Mouse (Mus musculus) gastrocnemius, postnatal 25 days (tissue): ENCODE results near the gene Mt4. TPM values are rescaled to one million over a fixed set of nuclear protein-coding genes. Genes with fewer than 3 reads are reported as not detected.

Experiments used
- DNase-seq: peaks from one replicate; pipeline ENCODE4 v3.0.0; 2022
- total RNA-seq, 2 experiments: library from RNA; stranded (reverse); gene quantifications; 1 replicate in 1 of 2; 2 replicates in 1 of 2; pipeline ENCODE4 v1.2.3; 2021

Gene Mt4
- total RNA-seq, 2 experiments from 2014 or later: not detected

DNA sequence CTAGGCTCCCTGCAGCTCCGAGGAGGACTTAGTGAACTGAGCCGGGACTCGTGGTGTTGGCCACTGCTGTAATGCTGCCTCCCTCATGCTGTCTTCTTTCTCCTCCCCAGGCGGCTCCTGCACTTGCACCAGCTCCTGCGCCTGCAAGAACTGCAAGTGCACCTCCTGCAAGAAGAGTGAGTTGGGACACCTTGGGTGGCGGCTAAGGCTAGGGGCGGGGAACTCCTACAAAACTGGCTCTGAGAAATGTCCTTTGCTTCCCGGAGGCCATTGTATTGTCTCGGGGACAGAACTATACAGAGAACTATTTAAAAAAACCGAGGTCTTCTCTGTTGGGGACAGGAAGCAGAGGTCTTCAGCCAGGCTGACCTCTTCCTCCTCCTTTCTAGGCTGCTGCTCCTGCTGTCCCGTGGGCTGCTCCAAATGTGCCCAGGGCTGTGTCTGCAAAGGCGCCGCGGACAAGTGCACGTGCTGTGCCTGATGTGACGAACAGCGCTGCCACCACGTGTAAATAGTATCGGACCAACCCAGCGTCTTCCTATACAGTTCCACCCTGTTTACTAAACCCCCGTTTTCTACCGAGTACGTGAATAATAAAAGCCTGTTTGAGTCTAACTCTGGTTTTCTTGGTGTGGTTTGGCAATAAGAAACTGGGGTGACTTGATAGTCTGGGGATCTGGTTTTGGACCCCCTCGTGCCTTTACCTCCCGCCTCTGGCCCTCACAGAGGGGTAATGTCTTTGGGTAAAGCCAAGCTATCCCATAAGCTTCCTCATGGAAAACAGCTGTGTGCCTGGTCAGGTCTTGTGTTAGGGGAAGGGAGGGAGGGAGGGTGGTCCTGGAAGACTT, 42.9 kb downstream of the Mt4 start:
- no peak for DNase-seq

DNA sequence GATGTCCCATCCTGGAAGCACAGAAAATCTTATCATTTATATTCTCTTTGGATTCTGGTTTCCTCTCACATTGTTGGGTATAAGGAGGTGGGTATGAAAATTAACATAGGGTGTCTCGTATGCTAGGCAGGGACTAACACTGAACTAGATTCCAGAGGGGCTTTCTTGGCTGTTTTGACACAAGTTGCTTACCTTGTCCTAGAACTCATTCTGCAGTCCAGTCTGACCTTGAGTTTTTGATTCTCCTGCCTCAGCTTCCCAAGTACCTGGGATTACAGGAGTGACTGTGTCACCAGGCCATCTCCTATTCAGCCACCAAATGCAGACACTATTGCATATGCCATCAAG, 43.5 kb downstream of the Mt4 start:
- no peak for DNase-seq

DNA sequence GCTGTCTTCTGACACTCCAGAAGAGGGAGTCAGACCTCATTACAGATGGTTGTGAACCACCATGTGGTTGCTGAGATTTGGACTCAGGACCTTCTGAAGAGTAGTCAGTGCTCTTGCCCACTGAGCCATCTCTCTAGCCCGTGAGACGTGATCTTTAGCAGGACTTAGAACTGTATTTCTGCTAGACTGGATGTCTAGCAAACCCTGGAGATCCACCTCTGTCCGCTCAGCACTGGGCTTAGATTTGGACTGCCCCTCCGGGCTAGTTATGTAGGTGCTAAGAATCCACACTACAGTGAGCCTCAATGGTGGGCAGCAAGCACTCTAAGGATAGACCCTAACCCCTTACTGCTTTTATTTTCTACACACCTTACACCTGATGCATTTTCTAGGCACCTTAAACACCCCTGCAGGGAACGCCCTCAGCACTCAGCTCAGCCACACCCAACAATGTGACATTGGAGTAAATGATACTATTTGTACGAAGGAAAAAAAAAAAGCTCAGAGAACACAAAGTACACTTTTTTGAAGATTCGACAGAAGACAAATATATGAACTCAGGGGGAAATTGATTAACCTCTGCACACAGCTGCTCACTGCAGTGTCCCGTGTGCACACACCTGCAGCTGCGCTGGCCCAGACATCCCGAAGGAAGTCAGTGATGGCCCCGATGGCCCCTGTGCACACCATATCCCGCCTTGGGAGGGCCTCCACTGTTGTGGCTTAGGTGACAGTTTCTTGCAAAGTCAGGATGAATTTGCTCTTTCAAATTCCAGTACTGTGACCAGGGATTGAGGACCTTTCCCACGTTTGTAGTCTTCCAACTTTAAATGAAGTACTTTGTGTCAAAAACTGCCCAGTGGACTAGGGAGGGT, 45.3 kb downstream of the Mt4 start:
- no peak for DNase-seq

DNA sequence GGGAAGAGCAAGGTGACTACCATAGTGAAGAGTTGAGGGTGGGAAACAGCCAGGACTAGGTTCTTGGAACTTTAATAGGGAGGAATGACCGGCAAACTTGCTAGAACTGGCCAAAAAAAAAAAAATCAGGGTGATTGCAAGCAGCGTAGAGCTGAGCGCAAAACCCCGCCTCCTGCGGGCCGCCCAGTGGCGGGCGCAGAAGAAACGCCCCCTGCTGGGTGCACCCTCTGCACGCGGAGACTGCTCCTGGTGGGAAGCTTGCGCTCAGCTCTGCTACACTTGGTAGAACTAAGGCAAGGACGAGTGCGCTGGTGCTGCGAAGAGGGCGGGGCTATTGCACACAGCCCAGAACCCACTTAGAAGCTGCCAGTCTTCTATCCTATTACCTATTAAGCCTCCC, 46.1 kb downstream of the Mt4 start:
- peak; percentile 81 for DNase-seq

DNA sequence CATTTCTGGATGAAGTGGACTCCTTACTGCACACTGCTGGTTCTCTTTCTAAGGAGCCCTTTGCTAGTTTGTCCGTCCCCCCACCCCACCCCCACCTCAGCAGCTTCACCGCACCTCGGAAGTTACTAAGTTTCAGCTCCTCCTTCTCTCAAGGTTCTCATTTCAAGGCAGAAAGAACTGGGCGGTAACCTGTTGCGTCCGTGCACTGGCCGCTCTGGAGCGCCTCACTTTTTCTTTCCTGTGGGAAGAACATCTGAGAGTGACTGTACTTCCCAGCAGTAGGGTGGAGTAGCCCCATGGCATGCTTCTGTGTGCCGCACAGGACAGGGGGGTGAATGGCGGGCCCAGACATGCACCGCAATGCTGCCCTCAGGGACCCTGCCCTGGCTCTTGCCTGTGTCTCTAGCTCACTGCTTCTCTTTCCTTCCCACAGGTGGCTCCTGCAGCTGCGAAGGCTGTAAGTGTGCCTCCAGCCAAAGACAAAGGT, 47.4 kb downstream of the Mt4 start:
- no peak for DNase-seq

DNA sequence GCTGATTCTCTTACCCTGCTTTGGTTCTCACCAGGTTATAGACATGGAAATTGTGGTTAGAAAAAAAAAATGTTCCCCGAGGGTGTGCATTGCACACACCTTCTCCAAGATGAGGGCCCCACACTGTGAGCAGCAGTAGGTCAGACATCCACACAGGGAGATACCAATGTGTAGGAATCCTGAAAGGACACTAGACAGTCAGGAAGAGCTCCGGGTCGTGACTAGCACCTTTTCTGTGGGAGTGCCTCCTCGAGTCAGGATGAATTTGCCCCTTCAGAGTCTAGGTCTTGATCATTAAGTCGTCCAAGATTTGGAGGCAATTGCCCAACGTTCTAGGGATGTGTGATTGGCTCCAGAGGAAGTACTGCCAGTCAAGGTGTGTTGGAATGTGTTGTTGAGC, 48.8 kb downstream of the Mt4 start:
- DNase-seq: no peak

DNA sequence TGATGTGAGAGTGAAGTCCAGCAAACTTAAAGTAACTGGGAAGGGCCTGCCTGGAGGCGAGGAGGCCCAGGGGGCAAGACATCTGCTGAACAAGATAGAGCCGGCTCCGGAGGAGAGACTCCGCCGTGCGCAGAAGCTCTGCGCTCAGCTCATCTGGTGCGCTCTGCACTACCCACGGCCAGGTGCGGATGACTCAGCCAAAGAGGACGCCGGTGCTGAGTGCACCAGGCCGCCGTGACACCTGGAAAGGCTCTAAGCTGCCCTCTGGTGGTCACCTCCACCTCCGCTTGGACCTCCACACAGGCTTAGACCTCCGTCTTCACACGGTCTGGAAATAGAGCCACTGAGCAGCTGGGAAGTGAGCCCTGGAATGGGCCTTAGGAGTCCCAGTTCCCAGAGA, 49.5 kb downstream of the Mt4 start:
- peak; percentile 71 for DNase-seq

DNA sequence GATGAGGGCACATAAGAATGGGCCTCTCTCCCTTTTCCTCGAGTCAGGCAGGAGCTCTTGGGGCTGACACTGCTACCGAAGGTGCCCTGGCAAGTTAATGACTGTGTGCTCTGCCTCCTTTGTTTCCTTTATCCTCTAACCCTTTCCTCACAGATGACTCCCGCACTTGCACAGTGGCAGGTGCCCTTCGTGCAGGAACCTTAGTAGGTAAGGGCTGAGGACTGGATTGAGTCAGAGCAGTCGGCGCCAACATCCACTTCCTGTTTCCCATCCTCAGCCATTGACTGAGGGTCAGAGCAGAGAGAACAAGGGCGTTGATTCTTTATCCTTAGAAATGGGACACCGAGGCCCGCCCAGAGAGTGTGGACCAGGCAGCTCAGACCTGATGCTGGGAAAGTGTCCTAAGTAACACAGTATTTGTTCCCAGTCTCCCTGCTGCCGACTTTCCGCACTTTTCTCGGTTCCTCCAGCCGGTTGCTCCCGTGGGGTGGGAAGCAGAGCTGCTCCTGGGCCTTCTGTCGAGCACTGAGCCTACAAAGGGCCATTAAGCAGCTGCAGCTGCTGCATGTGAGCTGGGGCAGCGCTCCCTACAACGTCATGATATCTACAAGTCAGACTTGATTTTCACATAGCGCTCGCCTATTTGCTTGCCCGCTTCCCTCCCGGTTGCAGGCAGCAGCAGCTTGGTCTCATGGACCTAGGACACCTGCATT, 50.4 kb downstream of the Mt4 start:
- no peak for DNase-seq

Other genes with a start within 250 kb of the Mt4 start
- gene Amfr, start 124.4 kb upstream of the Mt4 start, total RNA-seq: 10 to 100 TPM; 78.0 to 83.5 TPM
- 10 to 100 TPM; 10.5 to 11.9 TPM for gene Nudt21, start 100.2 kb upstream of the Mt4 start, total RNA-seq
- gene Ogfod1, start 100.0 kb upstream of the Mt4 start, total RNA-seq: 10 to 100 TPM; 21.5 to 22.8 TPM
- gene Bbs2, start 38.3 kb upstream of the Mt4 start, total RNA-seq: 1 to 10 TPM; 1.5 to 2.3 TPM
- gene Mt3, start 15.4 kb downstream of the Mt4 start, total RNA-seq: 1 to 10 TPM; 5.0 to 5.1 TPM
- gene Mt2, start 35.5 kb downstream of the Mt4 start, total RNA-seq: 100 to 1,000 TPM in 1 of 2 experiments, 10 to 100 TPM in 1; 61.6 to 106 TPM
- 10 to 100 TPM; 63.7 to 91.7 TPM for gene Mt1, start 41.9 kb downstream of the Mt4 start, total RNA-seq
- gene Nup93, start 77.4 kb downstream of the Mt4 start, total RNA-seq: 10 to 100 TPM in 1 of 2 experiments, 1 to 10 TPM in 1; 9.8 to 10.1 TPM
- gene Slc12a3, start 192.0 kb downstream of the Mt4 start, total RNA-seq: not detected
- 10 to 100 TPM; 78.0 to 80.1 TPM for gene Herpud1, start 249.2 kb downstream of the Mt4 start, total RNA-seq